Mouse (Mus musculus): ENCODE data around the gene Arhgap21. TPM values are rescaled to one million over a fixed set of nuclear protein-coding genes. Genes with fewer than 3 reads are reported as not detected.
A peak's percentile ranks its signal among the peaks of the same experiment; 100 is the strongest.

Arhgap21 gene
- polyA plus RNA-seq, 1 experiment from 2014 or later = 9.6 TPM

- no peaks in the 10 kb centered on the region for H3K4me1 ChIP-seq (replicated peaks; ENCODE audit: insufficient read depth, low read length)
- TF ChIP-seq CTCF (IDR thresholded peaks at IDR 0.05; ENCODE audit: low read depth) = no peak
- no peak overlapping the region for H3K27ac ChIP-seq
- H3K9ac ChIP-seq (ENCODE audit: low read depth, low read length) = no peak overlapping the region
- H3K4me2 ChIP-seq (ENCODE audit: low read length) = no peak overlapping the region
- no peaks in the 10 kb centered on the region for H3K36me3 ChIP-seq (ENCODE audit: insufficient read depth, low read length)
- no peak for ATAC-seq (replicated peaks; ENCODE audit: low FRiP score, low read depth)
- no peak overlapping the region for H3K4me3 ChIP-seq (replicated peaks; ENCODE audit: low read depth, low read length)
- no peak for DNase-seq (ENCODE audit: low spot score)
- H3K9me3 ChIP-seq (replicated peaks; ENCODE audit: low read length) = no peaks in the 10 kb centered on the region
- H3K27me3 ChIP-seq (ENCODE audit: insufficient read depth, low read length) = no peaks in the 10 kb centered on the region
These were observed 8.4 kb upstream of the Arhgap21 start for GRCm38 (mm10) chr2:20977051-20977450.

DNA sequence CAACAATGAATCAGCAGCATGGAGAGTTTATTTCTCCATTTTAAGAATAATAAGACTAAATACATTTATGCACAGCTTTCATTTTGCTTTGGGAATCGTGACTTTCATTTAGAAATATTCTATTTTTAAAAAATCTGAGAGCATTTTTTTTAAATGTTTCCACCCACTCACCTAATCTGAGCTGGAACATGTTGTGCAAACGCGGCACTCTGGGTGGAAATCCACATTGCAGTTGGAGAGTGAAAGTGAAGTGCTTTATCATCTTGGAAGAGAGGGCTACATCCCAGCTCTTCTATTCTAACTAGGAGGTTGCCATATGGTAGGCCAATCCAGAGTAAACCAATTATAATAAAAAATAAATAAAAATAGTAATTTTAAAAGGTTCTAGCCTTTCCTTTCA lies 4.8 kb upstream of the Arhgap21 start:
- Histone ChIP-seq H3K9me3 (replicated peaks; ENCODE audit: low read length) (no peaks in the 10 kb centered on the region), H3K36me3 (ENCODE audit: insufficient read depth, low read length) (no peaks in the 10 kb centered on the region), H3K9ac (ENCODE audit: low read depth, low read length) (no peak overlapping the region), H3K4me2 (ENCODE audit: low read length) (no peak overlapping the region), H3K27ac (no peak overlapping the region), H3K27me3 (ENCODE audit: insufficient read depth, low read length) (no peaks in the 10 kb centered on the region), H3K4me3 (replicated peaks; ENCODE audit: low read depth, low read length) (no peak overlapping the region), H3K4me1 (replicated peaks; ENCODE audit: insufficient read depth, low read length) (no peaks in the 10 kb centered on the region)
- ATAC-seq (replicated peaks; ENCODE audit: low FRiP score, low read depth) (no peak), DNase-seq (ENCODE audit: low spot score) (no peak)
- no peak for TF ChIP-seq CTCF (IDR thresholded peaks at IDR 0.05; ENCODE audit: low read depth)
- WGBS = 88% methylated on average over 3 of the region's 3 CpGs

DNA sequence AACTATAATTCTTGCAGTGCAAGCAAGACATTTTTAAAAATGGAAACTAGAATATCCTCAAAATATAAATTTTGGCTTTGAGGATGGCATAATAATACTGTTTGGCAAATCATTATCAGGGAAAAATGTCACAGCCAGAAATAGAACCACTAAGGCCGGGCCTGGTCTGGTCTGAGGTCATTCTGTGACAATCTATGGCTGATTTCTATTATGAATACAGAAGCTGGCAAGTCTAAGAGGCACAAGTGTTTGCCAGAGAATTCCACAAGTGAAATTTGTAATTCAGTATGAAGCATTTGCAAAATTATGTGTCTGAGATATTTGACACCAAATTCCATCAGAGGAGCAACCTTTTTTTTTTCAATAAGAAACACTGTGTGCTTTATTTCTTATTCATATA lies 3.5 kb upstream of the Arhgap21 start:
- H3K4me2 ChIP-seq (ENCODE audit: low read length) = no peak overlapping the region
- H3K9ac ChIP-seq (ENCODE audit: low read depth, low read length) = no peak overlapping the region
- no peaks in the 10 kb centered on the region for H3K4me1 ChIP-seq (replicated peaks; ENCODE audit: insufficient read depth, low read length)
- H3K27me3 ChIP-seq (ENCODE audit: insufficient read depth, low read length) = no peaks in the 10 kb centered on the region
- H3K9me3 ChIP-seq (replicated peaks; ENCODE audit: low read length) = no peaks in the 10 kb centered on the region
- no peak for DNase-seq (ENCODE audit: low spot score)
- ATAC-seq (replicated peaks; ENCODE audit: low FRiP score, low read depth) = no peak
- 73% methylated on average over 1 of the region's 1 CpGs for WGBS
- H3K36me3 ChIP-seq (ENCODE audit: insufficient read depth, low read length) = no peaks in the 10 kb centered on the region
- H3K4me3 ChIP-seq (replicated peaks; ENCODE audit: low read depth, low read length) = no peak overlapping the region
- TF ChIP-seq CTCF (IDR thresholded peaks at IDR 0.05; ENCODE audit: low read depth) = no peak
- H3K27ac ChIP-seq = no peak overlapping the region

DNA sequence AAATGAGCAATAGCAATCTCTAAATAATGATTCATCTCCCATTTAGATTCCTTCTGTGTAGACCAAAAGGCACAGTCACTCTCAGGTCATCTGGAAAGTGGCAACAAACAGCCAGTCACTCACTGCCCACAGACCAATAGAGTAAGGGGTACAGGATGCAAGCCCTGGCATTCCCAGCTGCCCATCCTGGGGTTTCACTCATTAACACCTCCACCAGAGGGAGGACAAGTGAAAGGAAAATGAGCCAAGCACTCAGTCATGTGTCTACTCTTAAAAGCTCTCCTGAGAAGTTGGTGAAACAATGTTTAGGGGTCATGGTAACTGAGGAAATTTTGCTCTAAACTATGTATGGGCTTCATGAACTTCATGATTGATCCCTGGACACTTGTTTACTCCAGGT lies 2.9 kb upstream of the Arhgap21 start:
- peak; percentile 41 for TF ChIP-seq CTCF (IDR thresholded peaks at IDR 0.05; ENCODE audit: low read depth)
- Histone ChIP-seq H3K4me3 (replicated peaks; ENCODE audit: low read depth, low read length) (no peak overlapping the region), H3K4me1 (replicated peaks; ENCODE audit: insufficient read depth, low read length) (no peaks in the 10 kb centered on the region), H3K27me3 (ENCODE audit: insufficient read depth, low read length) (no peaks in the 10 kb centered on the region), H3K27ac (no peak overlapping the region), H3K9ac (ENCODE audit: low read depth, low read length) (no peak overlapping the region), H3K36me3 (ENCODE audit: insufficient read depth, low read length) (no peaks in the 10 kb centered on the region), H3K9me3 (replicated peaks; ENCODE audit: low read length) (no peaks in the 10 kb centered on the region), H3K4me2 (ENCODE audit: low read length) (no peak overlapping the region)
- DNase-seq (ENCODE audit: low spot score) (peak; percentile 34), ATAC-seq (replicated peaks; ENCODE audit: low FRiP score, low read depth) (no peak)

DNA sequence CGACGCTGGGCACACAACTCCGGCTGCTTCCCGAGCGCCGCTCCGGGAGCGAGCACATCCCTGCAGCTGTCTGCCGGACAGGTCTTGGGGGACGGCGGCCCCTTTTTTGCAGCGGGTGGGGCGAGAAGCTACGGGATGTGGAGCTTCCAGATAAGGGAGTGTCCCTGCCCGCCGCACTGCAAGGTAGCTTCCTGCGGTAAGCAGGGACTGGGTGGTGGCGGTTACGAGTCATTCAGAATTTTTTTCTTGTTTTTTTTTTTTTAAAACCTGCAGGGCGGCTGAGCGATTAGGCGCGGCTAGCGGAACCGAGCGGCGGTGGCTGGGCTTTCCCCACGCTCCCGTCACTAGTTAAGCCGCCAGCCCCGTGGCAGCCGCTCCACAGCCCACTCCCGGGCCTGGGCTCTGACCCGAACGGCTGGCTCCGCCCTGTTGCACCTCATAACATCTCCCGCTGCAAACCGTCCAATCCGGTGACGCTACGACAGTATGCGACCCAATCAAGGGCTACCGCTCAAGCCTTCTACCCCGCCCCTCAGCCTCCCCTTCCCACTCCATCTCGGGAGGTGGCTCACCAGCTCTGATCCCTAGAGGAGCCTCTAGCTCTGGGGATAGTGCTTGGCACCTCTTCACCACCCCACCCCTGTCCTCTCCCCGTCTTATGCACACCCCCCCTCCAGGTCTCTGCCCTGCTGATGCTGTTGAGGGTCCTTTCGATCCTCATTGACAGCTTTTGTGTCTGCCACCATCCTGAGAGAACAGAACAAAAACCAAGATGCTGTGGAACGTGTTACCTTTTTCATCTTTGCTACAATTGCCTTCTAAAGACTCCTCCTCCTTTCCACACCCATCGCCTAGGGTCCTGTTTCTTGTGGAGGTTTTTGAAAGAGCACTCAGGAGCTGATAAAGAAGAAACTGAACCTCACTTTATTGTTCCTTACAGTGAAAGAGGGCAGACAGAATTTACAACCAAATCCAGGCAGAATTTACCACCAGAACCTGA lies 820 bp upstream of the Arhgap21 start:
- Histone ChIP-seq H3K9ac (ENCODE audit: low read depth, low read length) (peak overlapping the region; percentile 95), H3K4me2 (ENCODE audit: low read length) (peak overlapping the region; percentile 74), H3K4me3 (replicated peaks; ENCODE audit: low read depth, low read length) (peak overlapping the region; percentile 93), H3K27me3 (ENCODE audit: insufficient read depth, low read length) (no peaks in the 10 kb centered on the region), H3K4me1 (replicated peaks; ENCODE audit: insufficient read depth, low read length) (peaks cover 6% of the 10 kb centered on the region), H3K36me3 (ENCODE audit: insufficient read depth, low read length) (no peaks in the 10 kb centered on the region), H3K27ac (peak overlapping the region; percentile 97), H3K9me3 (replicated peaks; ENCODE audit: low read length) (no peaks in the 10 kb centered on the region)
- TF ChIP-seq CTCF (IDR thresholded peaks at IDR 0.05; ENCODE audit: low read depth) = no peak
- DNase-seq (ENCODE audit: low spot score) (peak; percentile 97), ATAC-seq (replicated peaks; ENCODE audit: low FRiP score, low read depth) (peak; percentile 95)
- WGBS = under 1% methylated on average over 49 of the region's 49 CpGs

DNA sequence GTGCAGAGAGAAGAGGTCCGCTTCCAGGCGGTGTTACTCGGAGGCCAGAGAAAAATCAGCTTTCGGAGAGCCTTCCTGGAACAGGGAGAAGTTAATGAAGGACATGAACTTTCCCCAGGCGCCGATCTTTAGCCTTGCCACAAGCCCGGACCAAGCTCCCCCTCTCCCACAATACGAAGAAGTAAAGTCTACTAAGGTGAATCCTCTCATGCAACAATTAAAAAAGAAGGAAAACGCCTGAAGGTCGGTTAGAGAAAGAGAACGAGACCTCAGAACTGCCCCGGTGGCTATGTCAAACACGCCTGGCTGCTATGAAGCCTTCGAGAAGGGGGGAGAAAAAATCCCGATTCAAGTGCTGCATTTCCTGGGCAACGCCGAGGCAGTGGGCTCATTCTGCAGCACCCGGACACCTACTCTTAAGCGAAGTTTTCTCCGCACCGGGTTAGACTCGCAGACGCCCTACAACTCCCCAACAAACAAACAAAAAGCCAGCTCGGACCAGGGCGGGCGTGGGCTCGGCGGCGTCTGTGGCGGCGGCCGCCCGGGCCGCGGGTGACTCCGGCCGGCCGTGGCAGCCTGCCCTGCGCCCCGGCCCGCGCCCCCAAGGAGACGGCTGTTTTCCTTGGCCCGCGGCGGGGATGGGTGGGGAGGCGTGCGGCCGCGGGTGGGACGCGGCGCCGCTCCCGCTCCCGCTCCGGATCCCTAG lies 882 bp downstream of the Arhgap21 start:
- no peak for TF ChIP-seq CTCF (IDR thresholded peaks at IDR 0.05; ENCODE audit: low read depth)
- no peaks in the 10 kb centered on the region for H3K9me3 ChIP-seq (replicated peaks; ENCODE audit: low read length)
- no peaks in the 10 kb centered on the region for H3K27me3 ChIP-seq (ENCODE audit: insufficient read depth, low read length)
- H3K4me2 ChIP-seq (ENCODE audit: low read length) = peak overlapping the region; percentile 74
- no peaks in the 10 kb centered on the region for H3K36me3 ChIP-seq (ENCODE audit: insufficient read depth, low read length)
- peak overlapping the region; percentile 93 for H3K4me3 ChIP-seq (replicated peaks; ENCODE audit: low read depth, low read length)
- under 1% methylated on average over 52 of the region's 57 CpGs for WGBS
- DNase-seq (ENCODE audit: low spot score) (peak; percentile 61), ATAC-seq (replicated peaks; ENCODE audit: low FRiP score, low read depth) (peak; percentile 2; the same call in 1 of the 2 replicates)
- peak overlapping the region; percentile 97 for H3K27ac ChIP-seq
- H3K9ac ChIP-seq (ENCODE audit: low read depth, low read length) = peak overlapping the region; percentile 95
- H3K4me1 ChIP-seq (replicated peaks; ENCODE audit: insufficient read depth, low read length) = peaks cover 6% of the 10 kb centered on the region
